Mouse (Mus musculus) cerebellum, adult 2 months (tissue): Measurements from ENCODE around the gene Tnip2.

Experiments used
- CTCF ChIP-seq: fragments of 200-500 bp; IDR thresholded peaks from 2 replicates; pipeline ENCODE4 v1.5.1; 2011; ENCODE audit warnings: low read depth, mild to moderate bottlenecking, control low read depth, low read length, moderate library complexity, borderline replicate concordance; ENCODE audit not compliant: insufficient read depth
- POLR2A ChIP-seq: fragments of 200-500 bp; IDR thresholded peaks from 2 replicates; pipeline ENCODE4 v1.6.1; 2011; ENCODE audit warnings: low read length, control low read depth, borderline replicate concordance; ENCODE audit not compliant: insufficient read depth

- TF ChIP-seq POLR2A, result no peak
- no peak for TF ChIP-seq CTCF
Observed at GRCm38 (mm10) chr5:34538527-34538926, 24.7 kb upstream of the Tnip2 start.
